Mouse (Mus musculus) mouse embryonic stem cell (cell line): ENCODE data around the gene Clstn2.

ENCODE experiments used
- in situ Hi-C, 2 experiments: fragments of 300-500 bp; cut with MboI; formaldehyde crosslinking; loops; 1 replicate in 1 of 2; 3 replicates in 1 of 2; pipeline ENCODE4 v1.14.3; 2019 to 2020; ENCODE audit warnings: low sequenced_read_pairs in 2 of 2, low pct_unique_long_range_greater_than_20kb in 1 of 2, mixed read lengths in 1 of 2; ENCODE audit not compliant: unreplicated experiment in 1 of 2

Gene Clstn2

DNA sequence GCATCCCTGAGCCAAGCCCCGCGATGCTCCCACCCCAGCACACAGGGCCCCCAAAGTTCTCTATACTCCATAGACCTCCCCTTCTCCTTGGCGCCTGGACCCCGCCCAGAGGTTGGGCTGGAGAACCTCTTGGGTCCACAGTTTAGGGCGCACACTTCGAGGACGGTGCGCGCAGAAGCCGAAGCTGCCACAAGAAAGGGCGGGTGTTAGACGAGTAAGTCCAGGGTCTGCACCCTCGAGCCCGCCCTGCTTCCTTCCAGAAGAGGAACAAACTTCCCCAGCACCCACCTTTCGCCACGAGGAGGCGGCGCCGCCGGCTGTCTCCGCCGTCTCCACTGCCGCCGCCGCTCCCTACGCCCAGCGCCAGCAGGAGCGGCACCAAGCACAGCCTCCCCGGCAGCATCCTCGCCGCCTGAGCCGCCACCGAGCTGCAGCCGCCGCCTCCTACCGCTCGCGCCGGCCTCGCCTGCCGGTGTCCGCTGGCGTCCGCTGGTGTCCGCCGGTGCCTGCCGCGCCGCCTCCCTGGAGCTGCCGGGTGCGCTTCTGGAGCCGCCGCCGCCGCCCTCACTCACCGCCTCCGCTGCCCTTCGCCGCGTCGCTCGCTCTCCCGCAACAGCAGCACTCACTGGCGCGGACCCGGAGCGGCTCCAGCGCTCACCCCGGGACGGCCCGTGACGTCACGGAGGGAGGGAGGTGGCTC, at the start of gene Clstn2:
TSS of gene Clstn2 (minus strand) at position 609 of the 700 bp plus-strand sequence.
- in situ Hi-C loops, result no loop called here

- in situ Hi-C loops, result no loop called here
These were observed 34.8 kb upstream of the Clstn2 start for GRCm38 (mm10) chr9:98067767-98068166.

- in situ Hi-C loops, result no loop called here
These were observed 28.7 kb upstream of the Clstn2 start for GRCm38 (mm10) chr9:98061646-98062045.

DNA sequence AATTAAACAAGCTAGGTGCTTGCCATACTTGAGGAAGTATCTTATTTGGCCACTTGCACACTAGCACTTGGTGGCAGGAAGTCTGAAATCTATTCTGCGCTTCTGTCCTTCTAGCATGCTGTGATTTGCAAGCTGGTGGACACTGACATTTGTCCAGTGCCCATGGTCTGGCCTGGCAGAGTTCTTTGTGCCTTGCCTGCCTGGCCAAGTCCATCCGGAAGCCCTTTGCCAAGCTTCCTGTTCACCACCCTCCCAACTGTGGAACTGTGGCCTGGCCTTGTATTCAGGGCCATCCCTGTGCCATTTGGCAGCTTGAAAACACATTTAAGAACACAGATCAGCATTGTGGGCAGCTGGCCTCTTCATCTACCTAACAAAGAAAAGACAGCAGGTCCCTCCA, 24.3 kb upstream of the Clstn2 start:
- in situ Hi-C loops, result no loop called here

DNA sequence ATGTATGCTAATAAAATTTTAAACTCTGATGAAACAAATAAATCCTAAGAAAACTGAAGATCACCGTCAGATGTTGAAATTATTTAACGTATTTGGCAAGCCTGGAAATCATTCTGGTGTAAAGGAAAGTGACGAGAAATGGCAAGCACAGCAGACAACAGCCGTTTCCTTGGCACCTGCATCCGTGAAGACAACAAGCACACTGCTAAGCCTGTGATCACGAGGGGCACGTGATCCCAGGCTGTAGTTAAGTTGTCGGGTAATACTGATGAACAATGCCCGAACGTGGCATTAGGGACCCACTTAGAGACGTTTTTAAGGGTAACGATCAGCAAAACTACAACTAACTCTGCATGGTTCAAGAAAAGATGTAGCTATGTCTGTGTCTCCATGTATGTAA, 18.4 kb upstream of the Clstn2 start:
- in situ Hi-C loops, result no loop called here

GRCm38 (mm10) chr9:98033273-98033855, 383 bp upstream of the Clstn2 start:
- in situ Hi-C loops, result no loop called here

GRCm38 (mm10) chr9:98031898-98032572, 946 bp downstream of the Clstn2 start:
- in situ Hi-C loops, result no loop called here

GRCm38 (mm10) chr9:98030715-98031114, 2.3 kb downstream of the Clstn2 start:
- in situ Hi-C loops, result no loop called here

GRCm38 (mm10) chr9:98025548-98025947, 7.4 kb downstream of the Clstn2 start:
- in situ Hi-C loops, result no loop called here

DNA sequence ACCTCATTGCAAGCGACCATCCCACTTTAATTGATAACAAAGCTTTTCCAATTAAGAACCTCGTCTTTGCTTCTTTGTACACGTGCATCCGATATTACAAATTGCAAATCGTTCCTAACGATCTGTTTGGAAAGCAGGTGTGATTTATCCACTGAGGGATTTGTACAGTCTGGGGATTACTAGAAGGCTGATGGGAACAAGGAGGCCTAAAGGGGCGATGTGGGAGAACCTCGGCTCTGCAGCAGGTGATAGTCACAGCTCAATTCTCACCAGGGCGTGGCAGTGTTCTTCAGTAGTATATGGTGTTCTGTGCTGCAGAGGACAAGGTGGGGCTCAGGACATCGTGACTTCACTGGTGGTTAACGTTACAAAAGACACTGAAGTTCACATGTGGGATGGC, 9.9 kb downstream of the Clstn2 start:
- in situ Hi-C loops, result no loop called here

DNA sequence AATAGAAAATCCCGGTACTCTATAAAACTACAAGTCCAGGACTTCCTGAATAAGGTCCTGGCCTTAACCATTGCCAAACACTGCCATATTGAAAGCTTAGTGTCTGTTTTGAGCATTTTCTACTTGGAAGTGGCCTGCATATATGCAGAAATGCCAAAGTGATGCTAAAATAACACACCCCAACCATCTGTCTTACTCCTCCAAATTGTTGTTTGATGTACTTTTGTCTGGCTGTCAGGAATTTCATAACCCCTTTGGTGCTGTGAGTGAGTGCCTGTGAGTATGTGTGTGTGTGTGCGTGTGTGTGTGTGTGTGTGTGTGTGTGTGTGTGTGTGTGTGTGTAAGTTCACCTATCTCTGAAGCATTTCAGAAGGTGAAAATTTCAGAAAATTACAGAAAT, 13.1 kb downstream of the Clstn2 start:
- in situ Hi-C loops, result no loop called here

GRCm38 (mm10) chr9:98018687-98019086, 14.3 kb downstream of the Clstn2 start:
- in situ Hi-C loops, result no loop called here

GRCm38 (mm10) chr9:98016576-98016975, 16.4 kb downstream of the Clstn2 start:
- in situ Hi-C loops, result no loop called here

GRCm38 (mm10) chr9:97996349-97996748, 36.6 kb downstream of the Clstn2 start:
- in situ Hi-C loops, result no loop called here

GRCm38 (mm10) chr9:97995723-97996122, 37.3 kb downstream of the Clstn2 start:
- in situ Hi-C loops, result no loop called here

GRCm38 (mm10) chr9:97992131-97992530, 40.9 kb downstream of the Clstn2 start:
- in situ Hi-C loops, result no loop called here

DNA sequence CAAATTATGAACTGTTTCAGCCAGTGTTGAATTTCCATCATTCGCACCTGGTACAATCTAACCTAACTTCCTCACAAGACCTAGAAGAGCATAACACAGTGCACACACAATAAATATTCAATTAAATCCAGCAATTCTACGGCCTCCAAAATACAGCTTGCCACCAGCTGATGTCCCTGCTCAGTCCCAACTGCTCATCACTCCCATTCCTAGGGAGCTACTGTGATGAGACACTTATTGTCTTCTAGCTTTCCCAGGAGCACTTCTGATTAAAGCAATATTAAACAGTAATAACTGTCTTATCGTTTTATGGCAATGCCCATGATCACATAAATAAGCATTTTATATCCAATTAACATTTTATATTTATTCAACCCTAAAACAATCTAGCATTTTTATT, 55.6 kb downstream of the Clstn2 start:
- in situ Hi-C loops, result no loop called here

DNA sequence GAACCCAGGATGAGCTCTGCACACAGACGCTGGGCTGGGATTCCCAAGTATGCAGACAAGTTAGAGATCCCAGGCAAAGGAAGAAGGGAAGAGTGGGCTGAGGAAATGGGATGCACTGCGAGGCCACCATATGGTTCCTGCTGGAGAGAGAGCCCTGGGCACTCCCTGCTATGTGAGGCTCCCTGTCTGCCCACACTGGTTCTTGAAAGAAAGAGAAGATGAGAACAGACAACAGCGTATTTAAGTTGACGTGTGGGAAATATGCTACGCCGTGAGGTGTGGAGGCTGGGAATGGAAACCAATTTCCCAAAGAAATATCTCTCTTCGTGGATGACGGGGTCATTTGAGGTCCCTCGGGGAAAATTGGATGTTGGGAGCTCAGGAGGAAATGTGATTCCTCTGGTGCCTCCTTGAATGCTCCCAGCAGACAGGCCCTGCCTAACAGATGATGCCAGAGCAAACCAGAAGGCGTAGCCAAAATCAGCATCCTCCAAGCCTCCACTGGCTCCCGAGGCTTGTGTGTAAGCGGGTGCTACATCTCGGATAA, 58.1 kb downstream of the Clstn2 start:
- in situ Hi-C loops, result no loop called here

DNA sequence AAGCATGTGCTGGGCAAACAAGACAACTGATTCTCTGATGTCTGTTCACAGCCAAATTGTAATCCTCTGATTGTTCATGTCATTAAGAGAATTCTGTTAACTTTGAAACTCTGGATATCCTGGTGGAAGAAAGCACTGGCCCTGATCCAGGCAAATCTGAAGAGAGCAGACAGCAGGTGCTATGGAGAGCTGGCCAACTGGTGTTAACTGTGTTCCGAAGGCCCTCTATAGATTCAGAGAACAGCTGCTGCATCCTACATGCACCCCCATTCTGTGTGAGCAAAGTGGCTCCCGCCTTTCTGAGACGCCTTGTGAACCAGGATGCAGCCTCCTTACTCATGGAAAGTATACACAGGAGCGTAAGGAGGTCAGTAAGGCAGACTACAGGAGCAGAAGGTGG, 66.3 kb downstream of the Clstn2 start:
- in situ Hi-C loops, result no loop called here

DNA sequence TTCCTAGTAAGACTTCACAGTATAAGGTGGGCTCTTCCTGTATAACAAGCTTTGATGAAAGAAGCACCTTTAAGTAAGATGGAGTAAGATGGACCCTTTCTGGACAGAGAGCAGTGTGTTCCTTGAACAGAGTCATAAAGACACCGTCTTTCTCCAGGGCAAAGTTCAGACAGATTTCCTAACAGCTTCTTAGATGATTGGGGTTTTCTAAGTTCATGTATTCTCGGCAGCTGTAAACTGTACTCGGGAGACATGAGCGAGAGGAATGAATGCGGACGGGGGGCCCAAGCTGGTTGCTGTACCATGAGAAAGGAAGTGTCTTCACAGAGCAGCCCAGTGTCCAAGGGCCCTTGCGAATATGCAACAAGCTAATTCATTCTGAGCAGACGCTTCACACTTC, 75.5 kb downstream of the Clstn2 start:
- in situ Hi-C loops, result no loop called here
